28 mouse cellular contexts compared by ENCODE assay signal in the genomic region with DNA sequence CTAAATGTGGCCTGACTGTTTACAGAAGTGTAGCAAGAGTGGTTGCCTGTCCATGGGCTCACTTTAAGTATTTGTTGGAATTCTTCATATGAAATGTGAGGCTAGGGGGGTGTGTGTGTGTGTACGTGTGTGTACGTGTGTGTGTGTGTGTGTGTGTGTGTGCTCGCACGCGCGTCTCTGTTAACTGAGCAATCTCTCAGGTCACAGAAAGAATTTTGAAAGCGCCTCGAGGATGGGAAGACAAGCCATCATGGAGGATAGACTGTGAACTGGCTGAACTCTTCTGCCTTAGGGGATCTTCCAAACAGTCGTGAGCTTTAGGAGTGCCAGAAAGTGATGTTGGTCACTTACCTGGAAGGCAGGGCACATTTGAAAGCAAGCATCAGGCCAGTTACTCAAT. TPM values are rescaled to one million over a fixed set of nuclear protein-coding genes. Genes with fewer than 3 reads are reported as not detected.
DNase-seq lines count a peak whose midpoint lies in the region; ATAC-seq lines count a peak whose summit lies in the region.
"Had no signal": no experiment of that assay in that cellular context is flagged by ENCODE, and none has a peak within 500 bp of the region (broad histone marks: within the 10 kb centered on the region; RNA-seq: fewer than 3 reads in every experiment).

No protein-coding gene starts in this region.

- intact Hi-C loops in heart, postnatal 36 days (cut with DNase I), result loop anchor here (5.0 kb wide), 1 partner anchor 123 kb away; no protein-coding TSS in a partner anchor

- H3K36me3 ChIP-seq in midbrain, embryonic 11.5 days (ENCODE audit: control insufficient read depth, insufficient read depth, low read length), result no peaks in the 10 kb centered on the region
- peaks cover 10% of the 10 kb centered on the region for H3K36me3 ChIP-seq in midbrain, embryonic 10.5 days

- no peaks in the 10 kb centered on the region for H3K27me3 ChIP-seq in midbrain, embryonic 11.5 days (ENCODE audit: control insufficient read depth, insufficient read depth, low read length)
- no peaks in the 10 kb centered on the region for H3K27me3 ChIP-seq in midbrain, embryonic 10.5 days (ENCODE audit: low read depth, poor library complexity, severe bottlenecking)
- H3K27me3 ChIP-seq: CH12.LX; embryonic facial prominence, embryonic 12.5 days; forebrain, embryonic 13.5 days; forebrain, embryonic 15.5 days; Patski had no signal

- peaks cover 7% of the 10 kb centered on the region; the same call in 1 of the 2 replicates for H3K4me1 ChIP-seq in midbrain, embryonic 11.5 days (ENCODE audit: control insufficient read depth, insufficient read depth, low read length)
- H3K4me1 ChIP-seq in midbrain, embryonic 10.5 days, result peaks cover 24% of the 10 kb centered on the region

- ATAC-seq in midbrain, embryonic 11.5 days (ENCODE audit: low FRiP score), result no peak
- ATAC-seq: activated CD4-positive, CD25-positive, alpha-beta regulatory T cell, adult 4 months; CD4-positive, CD25-positive, alpha-beta regulatory T cell, adult 4 months; forebrain, embryonic 13.5 days; forebrain, embryonic 15.5 days; Patski had no signal

- H3K4me3 ChIP-seq in midbrain, embryonic 11.5 days (ENCODE audit: low read depth, low read length), result no peak overlapping the region
- no peak overlapping the region for H3K4me3 ChIP-seq in midbrain, embryonic 10.5 days
- H3K4me3 ChIP-seq: embryonic facial prominence, embryonic 10.5 days; embryonic facial prominence, embryonic 12.5 days; forebrain, embryonic 13.5 days; forebrain, embryonic 15.5 days had no signal

- no peak overlapping the region for H3K4me2 ChIP-seq in midbrain, embryonic 11.5 days
- H3K4me2 ChIP-seq: embryonic facial prominence, embryonic 12.5 days; forebrain, embryonic 13.5 days; forebrain, embryonic 15.5 days had no signal

- WGBS in midbrain, embryonic 11.5 days, result 89% methylated on average over 9 of the region's 9 CpGs
- 91% methylated on average over 9 of the region's 9 CpGs for WGBS in midbrain, embryonic 10.5 days

- H3K9me3 ChIP-seq in midbrain, embryonic 11.5 days (ENCODE audit: control insufficient read depth, low read length), result no peaks in the 10 kb centered on the region
- H3K9me3 ChIP-seq in midbrain, embryonic 10.5 days (replicated peaks), result no peaks in the 10 kb centered on the region
- H3K9me3 ChIP-seq: embryonic facial prominence, embryonic 10.5 days; embryonic facial prominence, embryonic 12.5 days; forebrain, embryonic 13.5 days; forebrain, embryonic 15.5 days; G1E had no signal

- no peak overlapping the region for H3K27ac ChIP-seq in midbrain, embryonic 11.5 days (ENCODE audit: low read depth, low read length)
- H3K27ac ChIP-seq in midbrain, embryonic 10.5 days (replicated peaks), result no peak overlapping the region
- H3K27ac ChIP-seq: embryonic facial prominence, embryonic 10.5 days; embryonic facial prominence, embryonic 12.5 days; forebrain, embryonic 13.5 days; forebrain, embryonic 15.5 days had no signal

- no peak overlapping the region for H3K9ac ChIP-seq in midbrain, embryonic 11.5 days (ENCODE audit: low read length)
- H3K9ac ChIP-seq: embryonic facial prominence, embryonic 12.5 days; forebrain, embryonic 13.5 days; forebrain, embryonic 15.5 days had no signal

- peak; percentile 31 for DNase-seq in heart, adult 11 months
- DNase-seq in heart, postnatal 36 days, result no peak
- peak; percentile 2 for DNase-seq in kidney, adult 11 months
- no peak for DNase-seq in kidney, postnatal 36 days
- DNase-seq in midbrain, embryonic 11.5 days (ENCODE audit: low spot score, missing footprints), result peak; percentile 65
- no peak for DNase-seq in midbrain, embryonic 10.5 days (ENCODE audit: low spot score)
- DNase-seq: adrenal gland, adult 8-10 months; adrenal gland, postnatal 14 days; adrenal gland, postnatal 36 days; B cell, adult 2 months; cerebellum, adult 11-12 months; cerebellum, adult 2 months; cerebellum, adult 9-10 months; cerebellum, postnatal 10 days; cerebellum, postnatal 25 days had no signal

RNA-seq across cellular contexts. Expression of a gene that starts 2.4 kb away (rescaled TPM):
- total RNA-seq in heart, postnatal 36 days (2021), result 10 to 100 TPM; 19.3 to 20.5 TPM
- polyA plus RNA-seq in midbrain, embryonic 11.5 days (2014; fragmentation: Nextera tagmentation; extraction: Ambion mirVana), result 87.6 and 90.6 TPM in 2 replicates
- 70.0 and 83.8 TPM in 2 replicates for polyA plus RNA-seq in midbrain, embryonic 10.5 days (2016; fragmentation: Nextera tagmentation; extraction: Ambion mirVana)

RNA-seq across cellular contexts. Expression of a gene that starts 2.8 kb away (rescaled TPM):
- total RNA-seq in heart, postnatal 36 days (2021), result not detected
- polyA plus RNA-seq in midbrain, embryonic 11.5 days (2014; fragmentation: Nextera tagmentation; extraction: Ambion mirVana), result not detected in 2 replicates
- polyA plus RNA-seq in midbrain, embryonic 10.5 days (2016; fragmentation: Nextera tagmentation; extraction: Ambion mirVana), result not detected in 2 replicates
- total RNA-seq: adrenal gland, adult 18-20 months; adrenal gland, adult 8-10 months; adrenal gland, postnatal 14 days; adrenal gland, postnatal 36 days; CH12.LX; G1E had no signal
- polyA plus RNA-seq: activated CD4-positive, CD25-positive, alpha-beta regulatory T cell, adult 4 months; CD4-positive, CD25-positive, alpha-beta regulatory T cell, adult 4 months; cerebellum, adult 2 months; cortical plate, adult 2 months; embryonic facial prominence, embryonic 10.5 days; embryonic facial prominence, embryonic 12.5 days; embryonic facial prominence, embryonic 14.5 days; forebrain, embryonic 11.5 days; forebrain, embryonic 13.5 days; forebrain, embryonic 15.5 days; G1E; Patski had no signal

RNA-seq across cellular contexts. Expression of a gene that starts 39.1 kb away (rescaled TPM):
- total RNA-seq in heart, postnatal 36 days (2021), result not detected
- polyA plus RNA-seq in midbrain, embryonic 11.5 days (2014; fragmentation: Nextera tagmentation; extraction: Ambion mirVana), result 2.8 and 3.3 TPM in 2 replicates
- polyA plus RNA-seq in midbrain, embryonic 10.5 days (2016; fragmentation: Nextera tagmentation; extraction: Ambion mirVana), result 4.9 and 6.7 TPM in 2 replicates
- total RNA-seq: adrenal gland, adult 18-20 months; adrenal gland, adult 8-10 months; adrenal gland, postnatal 14 days; adrenal gland, postnatal 36 days; CH12.LX had no signal
- polyA plus RNA-seq: activated CD4-positive, CD25-positive, alpha-beta regulatory T cell, adult 4 months; CD4-positive, CD25-positive, alpha-beta regulatory T cell, adult 4 months; G1E had no signal

Comparison
In these comparisons a context has a peak if more than half of its experiments do, and no peak if none do; other contexts are left out.
1. DNase-seq: peak in heart, adult 11 months (single experiment), kidney, adult 11 months (single experiment) and midbrain, embryonic 11.5 days (single experiment); none in heart, postnatal 36 days (0 of 2), kidney, postnatal 36 days (0 of 2) and midbrain, embryonic 10.5 days (single experiment).